Mouse (Mus musculus) gastrocnemius, postnatal 14 days (tissue): ENCODE results near the gene Hormad1. TPM values are rescaled to one million over a fixed set of nuclear protein-coding genes. Genes with fewer than 3 reads are reported as not detected.

ENCODE experiments used
- DNase-seq: peaks from one replicate; pipeline ENCODE4 v3.0.0; 2021; ENCODE audit warnings: mixed read lengths
- intact Hi-C: fragments of 180-260 bp; cut with DNase I; formaldehyde crosslinking; loops from one replicate; pipeline ENCODE4 v1.15.1; 2025; ENCODE audit warnings: low total_unique reads
- total RNA-seq, 2 experiments: library from RNA; stranded (reverse); gene quantifications; 2 replicates each; pipeline ENCODE4 v1.2.3; 2021

Gene Hormad1
- total RNA-seq, 2 experiments from 2014 or later = not detected

- DNase-seq = no peak
- intact Hi-C loops = loop anchor here (10.0 kb wide), 1 partner anchor 145 kb away; no protein-coding TSS in a partner anchor
Observed at GRCm38 (mm10) chr3:95629755-95630154, 70.3 kb downstream of the Hormad1 start.

DNA sequence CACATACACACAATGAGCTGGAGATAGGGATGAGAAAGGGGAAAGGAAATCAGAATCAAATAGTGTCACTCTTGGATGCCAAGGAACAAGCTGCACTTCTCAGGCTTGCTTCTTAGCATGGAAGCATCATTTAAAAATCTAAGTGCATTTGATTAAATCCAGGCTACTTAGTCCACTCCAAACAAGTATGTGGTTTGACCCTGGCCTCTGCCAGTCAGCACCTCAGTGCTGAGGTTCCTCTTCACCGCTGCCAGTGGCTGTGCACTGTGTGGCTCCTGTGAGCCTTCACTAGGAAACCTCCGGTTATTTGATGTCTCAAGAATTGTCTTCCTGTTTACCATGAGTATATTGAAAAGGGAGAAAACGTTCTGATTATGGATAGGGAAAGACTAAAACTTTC, 71.4 kb downstream of the Hormad1 start:
- intact Hi-C loops = loop anchor here (10.0 kb wide), 1 partner anchor 144 kb away; no protein-coding TSS in a partner anchor
- no peak for DNase-seq

DNA sequence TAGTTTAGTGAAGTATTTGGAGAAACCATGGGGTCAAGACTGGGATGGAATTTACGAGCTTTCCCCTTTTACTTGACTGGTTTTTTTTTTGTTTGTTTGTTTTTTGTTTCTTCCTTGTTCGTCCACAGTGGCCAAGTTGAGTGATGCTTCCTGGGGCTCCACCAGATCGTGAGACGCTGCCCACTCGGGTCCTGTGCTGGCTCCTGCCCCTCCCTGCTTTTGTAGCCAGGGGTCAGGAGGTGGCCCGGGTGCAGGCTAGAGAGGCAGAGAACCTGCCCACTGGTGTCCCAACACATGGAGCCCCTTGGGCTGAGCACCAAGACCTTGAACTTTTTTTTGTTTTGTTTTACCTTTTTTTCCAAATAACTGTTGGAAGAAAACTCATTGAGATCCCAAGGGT, 71.8 kb downstream of the Hormad1 start:
- intact Hi-C loops = loop anchor here (10.0 kb wide), 1 partner anchor 143 kb away; no protein-coding TSS in a partner anchor
- DNase-seq = no peak

DNA sequence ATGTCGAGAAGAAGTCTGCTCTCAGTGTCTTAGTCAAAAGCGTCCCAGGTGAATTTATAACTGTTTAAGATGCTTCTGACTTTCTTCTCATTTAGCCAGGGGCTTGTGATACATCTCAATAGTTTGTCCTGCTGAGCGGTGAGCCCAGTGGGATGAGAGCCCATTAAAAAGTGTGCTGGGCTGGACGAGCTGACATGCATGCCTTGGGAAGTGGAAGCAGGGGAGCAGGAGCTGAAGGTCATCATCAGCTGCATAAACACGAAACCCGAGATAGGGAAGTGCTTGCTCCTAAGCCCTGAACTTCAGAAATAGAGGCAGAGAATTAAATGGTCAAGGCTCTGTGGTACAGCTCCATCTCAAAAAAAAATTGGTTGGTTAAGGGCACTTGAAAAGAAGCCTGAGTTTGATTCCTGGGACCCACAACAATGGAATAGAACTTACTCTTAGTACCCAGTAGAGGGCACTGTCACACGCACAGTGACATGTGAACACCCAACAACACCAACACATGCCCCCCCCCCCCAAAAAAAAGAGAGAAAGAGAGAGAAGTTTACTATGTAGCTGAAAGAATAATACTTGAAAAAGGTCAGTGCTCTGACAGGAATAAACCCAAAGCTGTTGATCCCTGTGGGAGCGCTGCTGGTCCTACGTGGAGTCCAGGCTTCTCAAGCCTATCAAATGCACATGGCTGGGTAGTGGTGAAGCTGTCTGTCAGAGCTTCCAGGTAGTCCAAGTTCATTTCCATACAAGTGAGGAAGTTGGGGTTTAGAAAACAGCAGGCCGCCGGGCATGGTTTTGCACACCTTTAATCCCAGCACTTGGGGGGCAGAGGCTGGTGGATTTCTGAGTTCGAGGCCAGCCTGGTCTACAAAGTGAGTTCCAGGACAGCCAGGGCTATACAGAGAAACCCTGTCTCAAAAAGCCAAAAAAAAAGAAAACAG, 73.4 kb downstream of the Hormad1 start:
- no peak for DNase-seq
- intact Hi-C loops = loop anchor here (10.0 kb wide), 1 partner anchor 142 kb away; no protein-coding TSS in a partner anchor

GRCm38 (mm10) chr3:95635636-95636035, 76.2 kb downstream of the Hormad1 start:
- intact Hi-C loops = loop anchor here (10.0 kb wide), 1 partner anchor 139 kb away; no protein-coding TSS in a partner anchor
- no peak for DNase-seq

- no peak for DNase-seq
- intact Hi-C loops = loop anchor here (10.0 kb wide), 1 partner anchor 139 kb away; no protein-coding TSS in a partner anchor
Observed at GRCm38 (mm10) chr3:95636072-95636471, 76.6 kb downstream of the Hormad1 start.

Other genes with a start within 250 kb of the Hormad1 start
- 10 to 100 TPM; 27.8 to 33.2 TPM for gene Cers2, start 244.9 kb upstream of the Hormad1 start, total RNA-seq
- gene Setdb1, start 202.5 kb upstream of the Hormad1 start, total RNA-seq = 10 to 100 TPM; 10.4 to 12.8 TPM
- gene 4930558C23Rik, start 156.8 kb upstream of the Hormad1 start, total RNA-seq = not detected
- gene Arnt, start 125.3 kb upstream of the Hormad1 start, total RNA-seq = 10 to 100 TPM; 38.8 to 39.3 TPM
- 10 to 100 TPM; 19.3 to 21.5 TPM for gene Ctsk, start 60.4 kb upstream of the Hormad1 start, total RNA-seq
- 1 to 10 TPM; 3.5 to 3.8 TPM for gene Ctss, start 32.9 kb upstream of the Hormad1 start, total RNA-seq
- 10 to 100 TPM; 13.6 to 14.5 TPM for gene Golph3l, start 29.3 kb downstream of the Hormad1 start, total RNA-seq
- gene Ensa, start 65.3 kb downstream of the Hormad1 start, total RNA-seq = 10 to 100 TPM; 78.4 to 79.8 TPM
- 100 to 1,000 TPM in 1 of 2 experiments, 10 to 100 TPM in 1; 98.8 to 124 TPM for gene Mcl1, start 99.1 kb downstream of the Hormad1 start, total RNA-seq
- 10 to 100 TPM; 27.1 to 50.8 TPM for gene Adamtsl4, start 128.2 kb downstream of the Hormad1 start, total RNA-seq
- 10 to 100 TPM; 16.7 to 18.5 TPM for gene Ecm1, start 179.9 kb downstream of the Hormad1 start, total RNA-seq
- gene Tars2, start 200.5 kb downstream of the Hormad1 start, total RNA-seq = 10 to 100 TPM; 29.0 to 29.6 TPM